Mouse (Mus musculus): ENCODE measurements around the gene Fkbp6. TPM values are rescaled to one million over a fixed set of nuclear protein-coding genes. Genes with fewer than 3 reads are reported as not detected.

Gene Fkbp6
- polyA plus RNA-seq, 1 experiment from 2014 or later = 0.26 TPM

- DNase-seq (ENCODE audit: low spot score) (no peak), ATAC-seq (ENCODE audit: low FRiP score) (no peak)
- Histone ChIP-seq H3K9ac (ENCODE audit: low read depth, low read length) (no peak overlapping the region), H3K27ac (ENCODE audit: low read depth, low read length) (no peak overlapping the region), H3K4me1 (replicated peaks; ENCODE audit: control insufficient read depth, insufficient read depth, low read length) (no peaks in the 10 kb centered on the region), H3K27me3 (ENCODE audit: control insufficient read depth, insufficient read depth, low read length) (no peaks in the 10 kb centered on the region), H3K4me2 (replicated peaks; ENCODE audit: low read depth, low read length) (no peak overlapping the region), H3K4me3 (ENCODE audit: low read depth, low read length) (no peak overlapping the region), H3K36me3 (ENCODE audit: control insufficient read depth, insufficient read depth, low read length) (no peaks in the 10 kb centered on the region), H3K9me3 (ENCODE audit: control insufficient read depth, low read length) (no peaks in the 10 kb centered on the region)
- WGBS = 84% methylated on average over 3 of the region's 3 CpGs
These were observed 64.6 kb downstream of the Fkbp6 start for GRCm38 (mm10) chr5:135285211-135285610.

- WGBS = 87% methylated on average over 9 of the region's 9 CpGs
- ATAC-seq (ENCODE audit: low FRiP score) = no peak
- no peak for DNase-seq (ENCODE audit: low spot score)
These were observed 69.6 kb downstream of the Fkbp6 start for GRCm38 (mm10) chr5:135280226-135280625.

GRCm38 (mm10) chr5:135276597-135276996, 73.2 kb downstream of the Fkbp6 start:
- Histone ChIP-seq H3K27me3 (ENCODE audit: control insufficient read depth, insufficient read depth, low read length) (no peaks in the 10 kb centered on the region), H3K36me3 (ENCODE audit: control insufficient read depth, insufficient read depth, low read length) (no peaks in the 10 kb centered on the region), H3K9me3 (ENCODE audit: control insufficient read depth, low read length) (no peaks in the 10 kb centered on the region), H3K4me1 (replicated peaks; ENCODE audit: control insufficient read depth, insufficient read depth, low read length) (no peaks in the 10 kb centered on the region; the same call in 1 of the 2 replicates), H3K9ac (ENCODE audit: low read depth, low read length) (peak overlapping the region; percentile 50; the same call in 1 of the 2 replicates), H3K27ac (ENCODE audit: low read depth, low read length) (no peak overlapping the region), H3K4me2 (replicated peaks; ENCODE audit: low read depth, low read length) (peak overlapping the region; percentile 45), H3K4me3 (ENCODE audit: low read depth, low read length) (peak overlapping the region; percentile 13; the same call in 1 of the 2 replicates)
- DNase-seq (ENCODE audit: low spot score) = peak; percentile 51
- no peak for ATAC-seq (ENCODE audit: low FRiP score)
- 5% methylated on average over 36 of the region's 36 CpGs for WGBS

More at GRCm38 (mm10) chr5:135280226-135280625, 69.6 kb downstream of the Fkbp6 start:
- no peaks in the 10 kb centered on the region for H3K27me3 ChIP-seq (ENCODE audit: control insufficient read depth, insufficient read depth, low read length)
- no peaks in the 10 kb centered on the region for H3K9me3 ChIP-seq (ENCODE audit: control insufficient read depth, low read length)
- H3K4me3 ChIP-seq (ENCODE audit: low read depth, low read length) = no peak overlapping the region
- no peak overlapping the region for H3K4me2 ChIP-seq (replicated peaks; ENCODE audit: low read depth, low read length)
- no peak overlapping the region for H3K9ac ChIP-seq (ENCODE audit: low read depth, low read length)
- H3K4me1 ChIP-seq (replicated peaks; ENCODE audit: control insufficient read depth, insufficient read depth, low read length) = no peaks in the 10 kb centered on the region
- no peaks in the 10 kb centered on the region for H3K36me3 ChIP-seq (ENCODE audit: control insufficient read depth, insufficient read depth, low read length)
- no peak overlapping the region for H3K27ac ChIP-seq (ENCODE audit: low read depth, low read length)

GRCm38 (mm10) chr5:135274663-135275396, 75.0 kb downstream of the Fkbp6 start:
- DNase-seq (ENCODE audit: low spot score) (peak; percentile 46), ATAC-seq (ENCODE audit: low FRiP score) (no peak)
- peak overlapping the region; percentile 11; the same call in 1 of the 2 replicates for H3K9ac ChIP-seq (ENCODE audit: low read depth, low read length)
- no peak overlapping the region for H3K4me3 ChIP-seq (ENCODE audit: low read depth, low read length)
- no peaks in the 10 kb centered on the region for H3K36me3 ChIP-seq (ENCODE audit: control insufficient read depth, insufficient read depth, low read length)
- no peaks in the 10 kb centered on the region; the same call in 1 of the 2 replicates for H3K4me1 ChIP-seq (replicated peaks; ENCODE audit: control insufficient read depth, insufficient read depth, low read length)
- H3K27me3 ChIP-seq (ENCODE audit: control insufficient read depth, insufficient read depth, low read length) = no peaks in the 10 kb centered on the region
- peak overlapping the region; percentile 8; the same call in 1 of the 2 replicates for H3K4me2 ChIP-seq (replicated peaks; ENCODE audit: low read depth, low read length)
- WGBS = 16% methylated on average over 15 of the region's 15 CpGs
- H3K9me3 ChIP-seq (ENCODE audit: control insufficient read depth, low read length) = no peaks in the 10 kb centered on the region
- peak overlapping the region; percentile 45; the same call in 1 of the 2 replicates for H3K27ac ChIP-seq (ENCODE audit: low read depth, low read length)

GRCm38 (mm10) chr5:135271563-135272165, 78.2 kb downstream of the Fkbp6 start:
- DNase-seq (ENCODE audit: low spot score) (no peak), ATAC-seq (ENCODE audit: low FRiP score) (no peak)
- 67% methylated on average over 12 of the region's 12 CpGs for WGBS
- Histone ChIP-seq H3K9ac (ENCODE audit: low read depth, low read length) (no peak overlapping the region), H3K27me3 (ENCODE audit: control insufficient read depth, insufficient read depth, low read length) (no peaks in the 10 kb centered on the region), H3K4me1 (replicated peaks; ENCODE audit: control insufficient read depth, insufficient read depth, low read length) (no peaks in the 10 kb centered on the region; the same call in 1 of the 2 replicates), H3K36me3 (ENCODE audit: control insufficient read depth, insufficient read depth, low read length) (no peaks in the 10 kb centered on the region), H3K4me2 (replicated peaks; ENCODE audit: low read depth, low read length) (no peak overlapping the region), H3K9me3 (ENCODE audit: control insufficient read depth, low read length) (no peaks in the 10 kb centered on the region), H3K4me3 (ENCODE audit: low read depth, low read length) (no peak overlapping the region), H3K27ac (ENCODE audit: low read depth, low read length) (no peak overlapping the region)

GRCm38 (mm10) chr5:135270361-135270760, 79.5 kb downstream of the Fkbp6 start:
- Histone ChIP-seq H3K36me3 (ENCODE audit: control insufficient read depth, insufficient read depth, low read length) (no peaks in the 10 kb centered on the region), H3K9ac (ENCODE audit: low read depth, low read length) (no peak overlapping the region), H3K4me3 (ENCODE audit: low read depth, low read length) (no peak overlapping the region), H3K9me3 (ENCODE audit: control insufficient read depth, low read length) (no peaks in the 10 kb centered on the region), H3K4me1 (replicated peaks; ENCODE audit: control insufficient read depth, insufficient read depth, low read length) (no peaks in the 10 kb centered on the region; the same call in 1 of the 2 replicates), H3K27ac (ENCODE audit: low read depth, low read length) (no peak overlapping the region), H3K27me3 (ENCODE audit: control insufficient read depth, insufficient read depth, low read length) (no peaks in the 10 kb centered on the region), H3K4me2 (replicated peaks; ENCODE audit: low read depth, low read length) (no peak overlapping the region)
- WGBS = 86% methylated on average over 4 of the region's 4 CpGs
- DNase-seq (ENCODE audit: low spot score) (no peak), ATAC-seq (ENCODE audit: low FRiP score) (no peak)

GRCm38 (mm10) chr5:135269451-135269850, 80.4 kb downstream of the Fkbp6 start:
- Histone ChIP-seq H3K9ac (ENCODE audit: low read depth, low read length) (no peak overlapping the region), H3K4me3 (ENCODE audit: low read depth, low read length) (no peak overlapping the region), H3K4me1 (replicated peaks; ENCODE audit: control insufficient read depth, insufficient read depth, low read length) (no peaks in the 10 kb centered on the region), H3K27me3 (ENCODE audit: control insufficient read depth, insufficient read depth, low read length) (no peaks in the 10 kb centered on the region), H3K4me2 (replicated peaks; ENCODE audit: low read depth, low read length) (no peak overlapping the region), H3K27ac (ENCODE audit: low read depth, low read length) (no peak overlapping the region), H3K9me3 (ENCODE audit: control insufficient read depth, low read length) (no peaks in the 10 kb centered on the region), H3K36me3 (ENCODE audit: control insufficient read depth, insufficient read depth, low read length) (no peaks in the 10 kb centered on the region)
- ATAC-seq (ENCODE audit: low FRiP score) = no peak
- 79% methylated on average over 8 of the region's 8 CpGs for WGBS
- DNase-seq (ENCODE audit: low spot score) = no peak

GRCm38 (mm10) chr5:135264548-135264947, 85.3 kb downstream of the Fkbp6 start:
- ATAC-seq (ENCODE audit: low FRiP score) (0 out of 2 replicates have a peak, but pooled peaks have one; percentile 2), DNase-seq (ENCODE audit: low spot score) (peak; percentile 49)
- no peak overlapping the region for H3K4me3 ChIP-seq (ENCODE audit: low read depth, low read length)

More at GRCm38 (mm10) chr5:135264548-135264947, 85.3 kb downstream of the Fkbp6 start:
- Histone ChIP-seq H3K36me3 (ENCODE audit: control insufficient read depth, insufficient read depth, low read length) (no peaks in the 10 kb centered on the region), H3K4me2 (replicated peaks; ENCODE audit: low read depth, low read length) (no peak overlapping the region), H3K27me3 (ENCODE audit: control insufficient read depth, insufficient read depth, low read length) (no peaks in the 10 kb centered on the region), H3K9me3 (ENCODE audit: control insufficient read depth, low read length) (no peaks in the 10 kb centered on the region), H3K9ac (ENCODE audit: low read depth, low read length) (no peak overlapping the region), H3K4me1 (replicated peaks; ENCODE audit: control insufficient read depth, insufficient read depth, low read length) (peaks cover 5% of the 10 kb centered on the region), H3K27ac (ENCODE audit: low read depth, low read length) (peak overlapping the region; percentile 48; the same call in 1 of the 2 replicates)
- WGBS = 41% methylated on average over 9 of the region's 9 CpGs

Measured in hindbrain, embryonic 11.5 days (tissue).